Mouse (Mus musculus) liver, embryonic 11.5 days (tissue): ENCODE results near the gene Hmga1b. TPM values are rescaled to one million over a fixed set of nuclear protein-coding genes. Genes with fewer than 3 reads are reported as not detected.

Source experiments
- ATAC-seq: fragments of 200-750 bp; cut with Nextera tagmentation; replicated peaks from 2 replicates; pipeline ENCODE4 v1.8.0; 2017; ENCODE audit warnings: moderate number of reproducible peaks, mild to moderate bottlenecking, moderate TSS enrichment, moderate library complexity; ENCODE audit not compliant: low FRiP score
- DNase-seq: peaks from one replicate; pipeline ENCODE4 v3.0.0-alpha.2; 2017; ENCODE audit warnings: low spot score
- H3K27ac ChIP-seq: fragments of 300-500 bp; sonication (generic); 2 replicates; pipeline ENCODE4 v1.5.1; 2014; ENCODE audit warnings: mild to moderate bottlenecking, low read depth, low read length, control low read depth
- H3K27me3 ChIP-seq: fragments of 300-500 bp; sonication (generic); replicated peaks from 2 replicates; pipeline ENCODE4 v1.6.1; 2014; ENCODE audit warnings: low read length, mixed read lengths; ENCODE audit not compliant: control insufficient read depth, insufficient read depth
- H3K36me3 ChIP-seq: fragments of 300-500 bp; sonication (generic); 2 replicates; pipeline ENCODE4 v1.6.1; 2014; ENCODE audit warnings: mild to moderate bottlenecking, low read length, moderate library complexity, mixed read lengths; ENCODE audit not compliant: control insufficient read depth, insufficient read depth
- H3K4me1 ChIP-seq: fragments of 300-500 bp; sonication (generic); replicated peaks from 2 replicates; pipeline ENCODE4 v1.6.1; 2014; ENCODE audit warnings: low read length, mixed read lengths; ENCODE audit not compliant: control insufficient read depth, insufficient read depth
- H3K4me2 ChIP-seq: fragments of 300-500 bp; sonication (generic); 2 replicates; pipeline ENCODE4 v1.6.1; 2014; ENCODE audit warnings: mild to moderate bottlenecking, control low read depth, moderate library complexity
- H3K4me3 ChIP-seq: fragments of 300-500 bp; sonication (generic); 2 replicates; pipeline ENCODE4 v1.5.1; 2014; ENCODE audit warnings: low read depth, low read length, control low read depth
- H3K9ac ChIP-seq: fragments of 300-500 bp; sonication (generic); 2 replicates; pipeline ENCODE4 v1.6.1; 2014; ENCODE audit warnings: low read depth, low read length, control low read depth
- H3K9me3 ChIP-seq: fragments of 300-500 bp; sonication (generic); 2 replicates; pipeline ENCODE4 v1.6.1; 2016; ENCODE audit warnings: low read length, inconsistent platforms, mixed read lengths; ENCODE audit not compliant: control insufficient read depth
- WGBS: fragments of 180-500 bp; shearing (Covaris S2); extraction: QIAGEN DNeasy Blood & Tissue Kit; methylation state at CpG from one replicate; pipeline ENCODE4 v1.1.7; 2014; 5-methylcytosine and 5-hydroxymethylcytosine counted together
- polyA plus RNA-seq: library from polyadenylated mRNA; unstranded; fragments of >200 nt; fragmentation: Nextera tagmentation; extraction: Ambion mirVana; gene quantifications from 2 replicates; pipeline ENCODE4 v1.2.1, GENCODE M21; 2014

The Hmga1b gene
- polyA plus RNA-seq, 1 experiment from 2014 or later: 17.5 TPM

GRCm38 (mm10) chr11:120722067-120722630 lies 40.4 kb upstream of the Hmga1b start:
- Histone ChIP-seq H3K9me3 (no peaks in the 10 kb centered on the region), H3K36me3 (peaks cover 11% of the 10 kb centered on the region), H3K9ac (peak overlapping the region; percentile 57), H3K27ac (no peak overlapping the region), H3K4me1 (peaks cover 21% of the 10 kb centered on the region), H3K4me3 (peak overlapping the region; percentile 62), H3K4me2 (peak overlapping the region; percentile 99), H3K27me3 (peaks cover 26% of the 10 kb centered on the region)
- DNase-seq: no peak
- 23% methylated on average over 21 of the region's 21 CpGs for WGBS
- no peak for ATAC-seq

GRCm38 (mm10) chr11:120722761-120723382 lies 39.7 kb upstream of the Hmga1b start:
- no peak overlapping the region for H3K4me3 ChIP-seq
- ATAC-seq (no peak), DNase-seq (no peak)
- H3K4me2 ChIP-seq: peak overlapping the region; percentile 99; the same call in 1 of the 2 replicates
- no peak overlapping the region for H3K27ac ChIP-seq
- H3K27me3 ChIP-seq: peaks cover 26% of the 10 kb centered on the region
- H3K4me1 ChIP-seq: peaks cover 21% of the 10 kb centered on the region
- H3K9me3 ChIP-seq: no peaks in the 10 kb centered on the region
- H3K9ac ChIP-seq: no peak overlapping the region
- H3K36me3 ChIP-seq: peaks cover 5% of the 10 kb centered on the region
- whole genome bisulfite sequencing: 85% methylated on average over 11 of the region's 11 CpGs

- peaks cover 26% of the 10 kb centered on the region for H3K27me3 ChIP-seq
- no peak overlapping the region for H3K27ac ChIP-seq
- no peak for ATAC-seq
- no peak for DNase-seq
- no peak overlapping the region for H3K4me2 ChIP-seq
- H3K9ac ChIP-seq: no peak overlapping the region
- no peak overlapping the region for H3K4me3 ChIP-seq
- peaks cover 21% of the 10 kb centered on the region for H3K4me1 ChIP-seq
- WGBS: 84% methylated on average over 7 of the region's 7 CpGs
- H3K9me3 ChIP-seq: no peaks in the 10 kb centered on the region
- peaks cover 5% of the 10 kb centered on the region; the same call in 1 of the 2 replicates for H3K36me3 ChIP-seq
Measured at GRCm38 (mm10) chr11:120723509-120723908, 39.1 kb upstream of the Hmga1b start.

- ATAC-seq: peak; percentile 68
- no peaks in the 10 kb centered on the region for H3K9me3 ChIP-seq
- H3K27me3 ChIP-seq: peaks cover 23% of the 10 kb centered on the region
- H3K4me2 ChIP-seq: peak overlapping the region; percentile 92
- peaks cover 16% of the 10 kb centered on the region for H3K4me1 ChIP-seq
- H3K9ac ChIP-seq: peak overlapping the region; percentile 65
- H3K36me3 ChIP-seq: no peaks in the 10 kb centered on the region
- 0 out of 2 replicates have a peak overlapping the region, but pooled peaks have one; percentile 22 for H3K27ac ChIP-seq
- no peak for DNase-seq
- WGBS: 22% methylated on average over 35 of the region's 36 CpGs
- H3K4me3 ChIP-seq: peak overlapping the region; percentile 63
Measured at GRCm38 (mm10) chr11:120726243-120727168, 36.1 kb upstream of the Hmga1b start.

GRCm38 (mm10) chr11:120727169-120727527 lies 35.4 kb upstream of the Hmga1b start, which contains the start of gene Dcxr:
Gene Dcxr, minus strand, starts transcription at chr11:120727281.
- peaks cover 16% of the 10 kb centered on the region for H3K27me3 ChIP-seq
- peak within 1 kb of the TSS; percentile 65 for H3K9ac ChIP-seq
- under 1% methylated on average over 14 of the region's 14 CpGs for WGBS
- 0 out of 2 replicates have a peak within 1 kb of the TSS, but pooled peaks have one; percentile 22 for H3K27ac ChIP-seq
- H3K4me3 ChIP-seq: peak within 1 kb of the TSS; percentile 63
- peak within 1 kb of the TSS; percentile 92 for H3K4me2 ChIP-seq
- H3K4me1 ChIP-seq: peaks cover 9% of the 10 kb centered on the region; the same call in 1 of the 2 replicates
- peak; percentile 85 for DNase-seq
- no peaks in the 10 kb centered on the region for H3K9me3 ChIP-seq
- ATAC-seq: peak; percentile 91
- H3K36me3 ChIP-seq: no peaks in the 10 kb centered on the region

- ATAC-seq (no peak), DNase-seq (no peak)
- Histone ChIP-seq H3K4me2 (peak overlapping the region; percentile 92; the same call in 1 of the 2 replicates), H3K9me3 (no peaks in the 10 kb centered on the region), H3K36me3 (no peaks in the 10 kb centered on the region), H3K4me3 (no peak overlapping the region), H3K4me1 (peaks cover 7% of the 10 kb centered on the region; the same call in 1 of the 2 replicates), H3K9ac (no peak overlapping the region), H3K27me3 (peaks cover 12% of the 10 kb centered on the region), H3K27ac (no peak overlapping the region)
- 58% methylated on average over 12 of the region's 12 CpGs for WGBS
Measured at GRCm38 (mm10) chr11:120727564-120727963, 35.0 kb upstream of the Hmga1b start.

GRCm38 (mm10) chr11:120728530-120729240 lies 33.9 kb upstream of the Hmga1b start:
- Histone ChIP-seq H3K36me3 (no peaks in the 10 kb centered on the region), H3K9me3 (no peaks in the 10 kb centered on the region), H3K27ac (no peak overlapping the region), H3K4me2 (peak overlapping the region; percentile 53; the same call in 1 of the 2 replicates), H3K9ac (no peak overlapping the region), H3K4me3 (peak overlapping the region; percentile 21; the same call in 1 of the 2 replicates), H3K27me3 (peaks cover 7% of the 10 kb centered on the region), H3K4me1 (peaks cover 7% of the 10 kb centered on the region; the same call in 1 of the 2 replicates)
- ATAC-seq (no peak), DNase-seq (no peak)
- 65% methylated on average over 11 of the region's 11 CpGs for WGBS
